Mouse (Mus musculus): ENCODE measurements around the gene Gigyf1.

- no peak for TF ChIP-seq GATA1 (IDR thresholded peaks at IDR 0.05; ENCODE audit: low read length)
- TF ChIP-seq TAL1 (IDR thresholded peaks at IDR 0.05; ENCODE audit: low read length): no peak
Observed at GRCm38 (mm10) chr5:137529221-137529995, 11.1 kb downstream of the Gigyf1 start.
